Mouse (Mus musculus): Measurements from ENCODE around the gene Spata16. TPM values are rescaled to one million over a fixed set of nuclear protein-coding genes. Genes with fewer than 3 reads are reported as not detected.

Gene Spata16
- polyA plus RNA-seq, 1 experiment, result not detected

DNA sequence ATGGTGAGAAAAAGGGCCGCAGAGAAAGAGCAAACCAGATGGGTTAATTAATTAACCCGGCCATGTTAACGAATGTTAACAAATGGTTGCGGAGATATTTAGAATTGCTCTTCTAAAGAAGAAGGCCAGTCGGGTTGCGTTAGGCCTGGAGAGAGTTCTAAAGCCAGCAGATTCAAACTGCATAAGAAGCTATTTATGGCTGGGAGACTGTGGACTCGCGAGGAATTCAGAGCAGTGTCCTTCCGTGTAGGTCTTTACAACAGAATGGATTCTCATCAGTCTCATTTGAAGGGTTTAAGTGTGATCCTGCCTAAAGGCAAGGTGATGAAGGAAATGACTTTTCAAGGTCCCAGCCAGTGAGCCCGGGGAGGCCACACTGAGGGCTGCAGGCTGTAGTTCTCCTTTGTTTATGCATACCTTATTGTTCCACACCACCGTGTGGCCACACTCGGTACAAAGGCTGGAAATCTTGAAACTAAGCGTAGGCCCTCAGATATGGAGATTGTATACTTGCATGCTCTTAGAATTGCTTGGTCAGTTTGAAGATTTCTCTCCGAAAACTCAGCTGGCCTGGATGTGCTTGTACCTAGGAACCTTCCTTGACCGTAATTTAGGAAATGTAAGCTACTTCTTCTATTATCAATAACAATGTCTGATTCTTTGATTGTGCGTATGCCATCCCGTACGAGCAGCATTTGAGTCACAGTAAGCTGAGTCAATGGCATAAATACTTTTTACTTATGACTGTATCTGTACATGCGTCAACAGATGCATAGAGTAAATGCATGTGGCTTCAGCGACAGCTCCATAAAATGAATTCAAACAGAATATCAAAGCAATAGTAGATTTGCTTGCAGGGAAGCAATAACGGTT is 197.0 kb downstream of the Spata16 start:
- peak; percentile 85 for DNase-seq (ENCODE audit: low read depth)
- TF ChIP-seq POLR2A (IDR thresholded peaks at IDR 0.05; ENCODE audit: borderline replicate concordance, extremely low read depth, insufficient read depth, insufficient read length, poor library complexity, severe bottlenecking), result no peak
- TF ChIP-seq CTCF (IDR thresholded peaks at IDR 0.05; ENCODE audit: borderline replicate concordance, extremely low read depth, insufficient read depth, insufficient read length), result peak; percentile 64; the same call in 1 of the 2 replicates

DNA sequence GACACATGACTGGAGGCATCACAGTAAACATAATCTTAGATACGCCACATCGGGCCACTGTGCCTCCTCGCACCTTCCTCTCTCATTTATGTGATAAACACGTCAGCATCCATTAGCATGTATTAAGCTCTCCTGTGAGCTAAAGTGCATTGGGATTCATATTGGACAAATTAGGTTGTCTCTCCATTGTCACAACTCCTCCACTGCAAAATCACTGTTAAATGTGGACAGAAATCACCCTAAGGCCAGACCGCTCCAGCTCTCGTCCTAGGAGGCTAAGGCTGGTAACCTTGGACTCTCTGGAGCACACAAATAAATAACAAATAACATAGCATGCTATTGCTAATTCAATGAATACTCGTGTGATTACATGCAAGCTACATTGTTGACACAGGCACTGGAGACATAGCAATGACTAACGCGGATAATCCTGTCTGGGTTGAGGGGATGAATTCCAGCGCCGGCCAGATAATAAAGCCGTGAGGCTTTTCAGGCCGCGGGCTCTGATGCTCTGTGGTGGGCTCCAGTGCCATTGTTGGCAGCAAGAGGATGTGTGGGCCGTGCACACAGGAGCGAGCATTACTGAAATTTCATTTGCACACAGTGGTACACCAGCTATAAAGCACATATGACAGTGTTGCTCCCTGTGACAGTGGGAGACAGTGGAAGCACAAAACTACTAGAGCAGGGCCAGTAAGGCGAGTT is 197.8 kb downstream of the Spata16 start:
- peak; percentile 73 for DNase-seq (ENCODE audit: low read depth)
- TF ChIP-seq CTCF (IDR thresholded peaks at IDR 0.05; ENCODE audit: borderline replicate concordance, extremely low read depth, insufficient read depth, insufficient read length), result no peak
- no peak for TF ChIP-seq POLR2A (IDR thresholded peaks at IDR 0.05; ENCODE audit: borderline replicate concordance, extremely low read depth, insufficient read depth, insufficient read length, poor library complexity, severe bottlenecking)

DNA sequence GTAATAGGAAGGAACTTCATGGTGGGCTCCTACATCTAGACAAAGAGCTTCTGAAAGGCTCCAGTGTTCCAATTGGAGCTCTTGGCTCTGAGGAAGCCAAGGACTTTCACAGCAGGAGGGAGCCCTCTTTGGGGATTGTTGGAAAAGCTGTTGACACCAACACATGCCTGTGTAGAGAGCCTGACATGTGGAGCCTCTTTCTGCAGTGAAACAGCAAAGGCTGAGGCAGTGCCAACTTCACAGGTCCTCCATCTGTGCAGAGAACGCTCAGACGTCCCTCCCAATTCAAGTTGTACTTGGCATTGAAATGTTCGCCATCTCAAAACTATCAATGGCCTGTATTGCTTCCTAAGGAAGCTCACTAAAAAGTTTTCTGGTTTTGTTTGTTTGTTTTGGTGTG is 207.6 kb downstream of the Spata16 start:
- TF ChIP-seq POLR2A (IDR thresholded peaks at IDR 0.05; ENCODE audit: borderline replicate concordance, extremely low read depth, insufficient read depth, insufficient read length, poor library complexity, severe bottlenecking) (no peak), CTCF (IDR thresholded peaks at IDR 0.05; ENCODE audit: borderline replicate concordance, extremely low read depth, insufficient read depth, insufficient read length) (no peak)
- DNase-seq (ENCODE audit: low read depth), result peak; percentile 91

- TF ChIP-seq CTCF (IDR thresholded peaks at IDR 0.05; ENCODE audit: borderline replicate concordance, extremely low read depth, insufficient read depth, insufficient read length) (no peak), POLR2A (IDR thresholded peaks at IDR 0.05; ENCODE audit: borderline replicate concordance, extremely low read depth, insufficient read depth, insufficient read length, poor library complexity, severe bottlenecking) (no peak)
- DNase-seq (ENCODE audit: low read depth), result no peak
Observed at GRCm38 (mm10) chr3:26847935-26848334, 210.5 kb downstream of the Spata16 start.

GRCm38 (mm10) chr3:26850207-26850606 is 212.8 kb downstream of the Spata16 start:
- no peak for DNase-seq (ENCODE audit: low read depth)
- TF ChIP-seq POLR2A (IDR thresholded peaks at IDR 0.05; ENCODE audit: borderline replicate concordance, extremely low read depth, insufficient read depth, insufficient read length, poor library complexity, severe bottlenecking), result no peak
- no peak for TF ChIP-seq CTCF (IDR thresholded peaks at IDR 0.05; ENCODE audit: borderline replicate concordance, extremely low read depth, insufficient read depth, insufficient read length)

DNA sequence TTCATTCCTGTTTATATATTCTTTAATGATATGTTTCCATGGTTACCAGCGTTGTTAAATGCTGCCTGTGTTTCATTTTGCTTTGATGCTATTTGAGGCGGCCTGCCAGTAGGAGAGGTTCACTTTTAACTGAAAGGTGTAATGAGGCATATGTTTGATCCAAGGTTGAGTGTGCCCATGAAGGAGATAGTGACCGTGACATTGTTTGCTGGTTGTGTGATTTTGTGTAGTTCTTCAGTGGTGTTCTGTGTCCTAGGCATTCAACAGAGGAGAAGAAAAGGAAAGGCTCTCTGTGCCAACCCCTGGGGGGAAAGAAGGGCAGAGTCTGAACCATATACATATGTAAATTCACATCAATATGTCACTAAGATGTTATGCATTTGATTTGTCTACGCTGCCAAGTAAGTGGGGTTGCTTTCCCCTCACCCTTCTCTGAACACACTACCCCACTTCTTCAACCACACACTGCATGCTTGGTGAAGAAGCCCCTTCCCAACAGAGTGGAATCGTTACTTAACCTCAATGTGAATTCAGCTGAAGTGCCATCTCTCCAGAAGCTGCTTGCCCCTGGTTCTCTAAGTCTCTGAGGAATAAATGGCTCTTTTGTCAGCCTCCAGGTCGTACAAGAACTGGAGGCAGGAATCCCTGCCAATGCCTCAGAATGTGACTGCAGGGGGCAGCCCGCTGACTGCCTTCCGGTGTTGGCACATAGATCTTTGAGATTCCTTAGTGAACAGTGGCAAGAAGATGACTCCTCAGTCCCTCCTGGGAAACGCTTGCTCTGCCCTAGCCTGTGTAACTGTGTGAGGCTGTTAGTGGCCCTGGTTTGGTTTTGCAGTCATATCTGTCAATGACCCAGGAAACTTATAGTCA is 213.5 kb downstream of the Spata16 start:
- no peak for TF ChIP-seq POLR2A (IDR thresholded peaks at IDR 0.05; ENCODE audit: borderline replicate concordance, extremely low read depth, insufficient read depth, insufficient read length, poor library complexity, severe bottlenecking)
- DNase-seq (ENCODE audit: low read depth), result peak; percentile 80

DNA sequence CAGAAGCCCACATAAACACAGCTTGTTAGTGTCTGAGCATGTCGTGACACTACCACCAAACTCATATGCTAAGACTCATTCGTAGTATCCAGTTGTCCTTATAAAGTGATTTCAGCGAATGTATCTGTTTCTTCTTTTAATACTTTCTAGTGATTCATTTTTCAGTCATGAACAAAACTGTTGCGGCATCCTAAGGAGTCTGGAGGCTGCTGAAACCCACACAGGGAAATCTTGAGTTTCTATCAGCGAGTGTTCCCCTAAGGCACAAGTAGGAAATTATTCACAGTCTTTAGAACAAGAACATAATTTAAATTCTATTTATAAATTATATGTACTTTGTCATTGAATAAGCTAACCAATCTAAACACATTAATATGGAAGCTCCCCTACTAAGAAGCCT is 216.1 kb downstream of the Spata16 start:
- TF ChIP-seq CTCF (IDR thresholded peaks at IDR 0.05; ENCODE audit: borderline replicate concordance, extremely low read depth, insufficient read depth, insufficient read length) (no peak), POLR2A (IDR thresholded peaks at IDR 0.05; ENCODE audit: borderline replicate concordance, extremely low read depth, insufficient read depth, insufficient read length, poor library complexity, severe bottlenecking) (no peak)
- DNase-seq (ENCODE audit: low read depth), result no peak

DNA sequence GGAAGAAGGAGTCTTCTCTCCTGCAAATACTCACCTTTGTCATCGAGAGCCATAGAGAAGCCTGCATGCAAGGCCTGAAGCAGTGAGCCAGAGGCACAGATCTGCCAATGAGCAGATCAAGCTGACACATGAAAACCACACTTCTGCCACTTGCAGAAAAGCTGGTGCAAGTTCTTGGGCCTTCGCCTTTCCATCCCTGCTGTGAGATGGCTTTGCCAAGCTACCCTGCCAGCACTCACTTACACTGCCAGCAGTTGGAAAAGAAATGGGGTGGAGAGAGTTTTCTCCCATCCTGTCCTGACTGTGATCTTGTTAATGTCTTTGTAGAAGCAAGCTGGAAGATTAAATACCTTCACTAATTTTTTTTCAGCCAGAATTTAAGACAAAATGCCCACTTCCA is 237.3 kb downstream of the Spata16 start:
- TF ChIP-seq CTCF (IDR thresholded peaks at IDR 0.05; ENCODE audit: borderline replicate concordance, extremely low read depth, insufficient read depth, insufficient read length), result no peak
- TF ChIP-seq POLR2A (IDR thresholded peaks at IDR 0.05; ENCODE audit: borderline replicate concordance, extremely low read depth, insufficient read depth, insufficient read length, poor library complexity, severe bottlenecking), result no peak
- peak; percentile 78 for DNase-seq (ENCODE audit: low read depth)

- TF ChIP-seq POLR2A (IDR thresholded peaks at IDR 0.05; ENCODE audit: borderline replicate concordance, extremely low read depth, insufficient read depth, insufficient read length, poor library complexity, severe bottlenecking), result no peak
- no peak for TF ChIP-seq CTCF (IDR thresholded peaks at IDR 0.05; ENCODE audit: borderline replicate concordance, extremely low read depth, insufficient read depth, insufficient read length)
- DNase-seq (ENCODE audit: low read depth), result no peak
Observed at GRCm38 (mm10) chr3:26877291-26877690, 239.9 kb downstream of the Spata16 start.

DNA sequence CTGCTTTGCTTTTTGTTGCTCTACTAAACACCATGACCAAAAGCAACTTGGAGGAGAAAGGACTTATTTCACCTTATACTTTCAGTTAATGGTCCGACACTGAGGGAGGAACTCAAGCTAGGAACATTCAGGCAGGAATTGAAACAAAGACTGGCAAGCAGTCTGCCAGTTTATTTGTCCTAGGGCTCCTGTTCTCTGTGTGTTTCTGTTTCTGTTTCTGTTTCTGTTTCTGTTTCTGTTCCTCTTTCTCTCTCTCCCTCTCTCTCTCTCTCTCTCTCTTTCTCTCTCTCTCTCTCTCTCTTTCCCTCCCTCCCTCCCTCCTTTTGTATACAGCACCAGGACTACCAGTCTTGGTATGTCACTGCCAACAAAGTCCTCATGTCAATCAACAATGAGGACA is 279.2 kb downstream of the Spata16 start:
- DNase-seq (ENCODE audit: low read depth), result no peak
- no peak for TF ChIP-seq CTCF (IDR thresholded peaks at IDR 0.05; ENCODE audit: borderline replicate concordance, extremely low read depth, insufficient read depth, insufficient read length)
- no peak for TF ChIP-seq POLR2A (IDR thresholded peaks at IDR 0.05; ENCODE audit: borderline replicate concordance, extremely low read depth, insufficient read depth, insufficient read length, poor library complexity, severe bottlenecking)

GRCm38 (mm10) chr3:26920986-26921385 is 283.6 kb downstream of the Spata16 start:
- DNase-seq (ENCODE audit: low read depth), result no peak
- TF ChIP-seq CTCF (IDR thresholded peaks at IDR 0.05; ENCODE audit: borderline replicate concordance, extremely low read depth, insufficient read depth, insufficient read length), result no peak

Measured in brain, embryonic 14.5 days (tissue).